Mouse (Mus musculus) neutrophil, adult 59 days (primary cell): ENCODE results near the gene Abcd2. TPM values are rescaled to one million over a fixed set of nuclear protein-coding genes. Genes with fewer than 3 reads are reported as not detected.

Experiments used
- total RNA-seq, 2 experiments: library from RNA; stranded (reverse); gene quantifications; 1 replicate in 1 of 2; 2 replicates in 1 of 2; pipeline ENCODE4 v1.2.4; 2023

Gene Abcd2
- total RNA-seq, result 10 to 100 TPM; 53.0 to 64.4 TPM

DNA sequence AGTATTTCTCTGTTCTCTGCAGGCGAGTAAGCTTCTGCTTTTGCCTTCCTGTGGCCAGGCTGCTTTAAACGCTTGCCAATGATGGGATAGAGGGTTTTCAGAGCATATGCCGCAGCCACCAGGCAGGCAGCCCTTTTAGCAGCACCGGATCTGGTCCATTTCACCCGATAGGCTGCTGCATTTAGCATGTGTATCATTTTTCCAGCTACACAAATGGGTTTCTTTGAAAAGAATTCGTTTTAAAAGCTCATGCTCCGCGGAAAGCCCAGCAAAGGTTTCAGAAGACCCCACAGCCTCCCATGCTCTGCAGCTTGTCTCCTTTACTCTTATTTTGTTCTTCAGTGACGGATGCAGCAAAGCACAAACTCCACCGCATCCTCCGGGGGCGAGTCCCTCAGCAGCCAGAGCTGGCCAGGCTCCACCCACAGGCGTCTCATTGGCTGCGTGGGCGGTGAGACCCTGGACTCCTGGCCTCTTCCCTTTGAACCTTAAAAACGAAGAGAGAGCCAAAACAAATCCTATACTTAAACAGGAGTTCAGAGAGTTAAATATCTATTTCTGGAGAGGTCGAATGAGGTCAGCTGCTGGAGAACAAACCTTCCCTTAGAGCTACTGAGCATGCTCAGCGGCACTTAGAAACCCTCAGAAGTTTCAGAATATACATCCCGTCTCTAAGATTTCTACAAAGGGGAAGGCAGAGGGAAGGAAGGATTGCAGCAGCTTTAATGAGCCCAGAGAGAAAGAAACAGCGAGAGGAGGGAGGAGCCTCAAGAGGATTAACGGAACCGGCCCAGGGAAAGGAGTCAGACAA, at the start of gene Abcd2:
Abcd2 (minus strand) TSS at position 388 of the 811 bp plus-strand sequence.

DNA sequence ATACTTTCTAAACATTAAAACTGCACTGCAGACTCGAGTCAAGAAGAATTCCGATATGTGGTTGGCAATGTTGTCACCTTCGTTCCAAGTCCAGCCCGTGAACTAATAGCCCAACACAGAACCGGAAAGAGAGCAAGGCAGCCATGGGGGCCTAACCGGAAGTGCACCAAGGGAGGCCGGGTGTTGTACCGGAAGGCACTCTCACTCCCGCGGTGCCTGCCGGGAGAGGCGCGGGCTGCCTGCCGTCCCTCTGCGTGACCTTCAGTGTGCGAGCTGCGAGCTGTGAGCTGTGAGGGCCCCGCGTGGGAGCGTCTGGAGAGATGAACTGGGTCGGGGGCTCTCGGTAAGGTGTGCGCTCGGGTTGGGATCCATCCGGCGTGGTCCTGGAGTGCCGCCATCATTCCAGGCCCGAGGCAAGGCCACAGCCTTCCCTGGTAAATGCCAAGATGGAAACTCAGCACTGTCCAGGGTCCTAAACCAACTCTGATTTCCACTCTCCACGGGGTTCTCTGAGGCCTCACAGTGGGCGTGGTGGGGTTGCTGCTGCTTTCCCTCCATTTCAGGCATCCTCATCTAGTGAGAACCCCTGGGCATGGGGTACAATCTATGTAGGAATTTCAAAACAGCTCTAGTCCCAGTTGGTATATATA, 7.8 kb upstream of the Abcd2 start, which contains the start of gene CN725425:
CN725425 (plus strand) TSS at position 239 of the 650 bp plus-strand sequence.

Other genes with a start within 250 kb of the Abcd2 start
- gene Kif21a, start 141.9 kb downstream of the Abcd2 start, total RNA-seq, result under 1 TPM in 1 of 2 experiments, not detected in 1; 0.09 TPM
- not detected for gene CN725425, start 7.7 kb upstream of the Abcd2 start, total RNA-seq